Mouse (Mus musculus): ENCODE data around the gene Dkkl1. TPM values are rescaled to one million over a fixed set of nuclear protein-coding genes. Genes with fewer than 3 reads are reported as not detected.
A peak's percentile ranks its signal among the peaks of the same experiment; 100 is the strongest.

Gene Dkkl1
- polyA plus RNA-seq, 1 experiment from 2014 or later = 0.81 TPM

DNA sequence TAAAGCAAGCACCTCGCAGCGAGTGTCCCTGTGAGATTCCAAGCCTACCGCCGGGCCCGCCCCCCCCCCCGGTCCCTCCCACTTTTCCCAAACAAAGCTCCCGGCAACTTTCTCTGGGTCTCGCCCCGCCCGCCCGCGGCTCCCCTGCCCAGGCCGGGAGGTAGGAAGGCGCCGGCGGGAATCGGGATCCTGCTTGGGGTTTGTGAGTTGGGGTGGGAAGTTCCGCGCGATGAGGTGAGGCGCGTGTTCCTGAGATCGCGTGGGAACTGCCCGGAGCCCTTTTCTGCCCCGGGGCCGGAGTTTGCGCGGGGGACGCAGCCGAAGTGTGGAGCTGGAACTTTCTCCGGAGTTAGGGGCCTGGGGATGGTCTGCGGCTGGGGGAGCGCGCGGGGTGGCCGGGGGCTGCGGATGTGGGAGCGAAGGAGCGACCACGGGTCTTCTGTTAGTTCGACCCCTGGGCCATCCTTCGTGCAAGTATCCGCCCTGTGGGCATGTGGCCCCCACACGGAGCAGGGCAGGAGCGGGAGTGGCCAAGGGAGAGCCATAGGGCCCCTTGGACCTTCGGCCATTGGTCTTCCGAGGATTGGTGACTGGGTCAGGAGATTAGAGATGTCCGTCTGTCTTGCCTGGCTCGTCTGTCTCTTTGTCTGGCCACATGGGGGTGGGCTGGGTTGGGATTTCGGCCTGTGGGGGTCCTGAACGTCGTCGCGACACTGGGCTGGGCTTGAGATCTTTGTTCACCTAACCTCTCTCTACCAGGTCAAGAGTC is 3.9 kb upstream of the Dkkl1 start, which contains the start of gene Tead2:
Gene Tead2, plus strand, starts transcription at position 81 of the 769 bp plus-strand sequence.
- DNase-seq (ENCODE audit: low spot score, missing footprints) (peak; percentile 97), ATAC-seq (ENCODE audit: low FRiP score) (peak; percentile 75)
- H3K27me3 ChIP-seq (ENCODE audit: control insufficient read depth, insufficient read depth, low read length) = peaks cover 12% of the 10 kb centered on the region
- WGBS = under 1% methylated on average over 53 of the region's 55 CpGs
- peak within 1 kb of the TSS; percentile 100 for H3K9ac ChIP-seq (ENCODE audit: low read length)
- H3K9me3 ChIP-seq (ENCODE audit: control insufficient read depth, low read length) = no peaks in the 10 kb centered on the region
- peaks cover 19% of the 10 kb centered on the region for H3K36me3 ChIP-seq (ENCODE audit: control insufficient read depth, insufficient read depth, low read length)
- peak within 1 kb of the TSS; percentile 93 for H3K4me2 ChIP-seq
- H3K27ac ChIP-seq (ENCODE audit: low read depth, low read length) = peak within 1 kb of the TSS; percentile 96
- peaks cover 19% of the 10 kb centered on the region for H3K4me1 ChIP-seq (ENCODE audit: control insufficient read depth, insufficient read depth, low read length)
- peak within 1 kb of the TSS; percentile 85 for H3K4me3 ChIP-seq (ENCODE audit: low read depth, low read length)

DNA sequence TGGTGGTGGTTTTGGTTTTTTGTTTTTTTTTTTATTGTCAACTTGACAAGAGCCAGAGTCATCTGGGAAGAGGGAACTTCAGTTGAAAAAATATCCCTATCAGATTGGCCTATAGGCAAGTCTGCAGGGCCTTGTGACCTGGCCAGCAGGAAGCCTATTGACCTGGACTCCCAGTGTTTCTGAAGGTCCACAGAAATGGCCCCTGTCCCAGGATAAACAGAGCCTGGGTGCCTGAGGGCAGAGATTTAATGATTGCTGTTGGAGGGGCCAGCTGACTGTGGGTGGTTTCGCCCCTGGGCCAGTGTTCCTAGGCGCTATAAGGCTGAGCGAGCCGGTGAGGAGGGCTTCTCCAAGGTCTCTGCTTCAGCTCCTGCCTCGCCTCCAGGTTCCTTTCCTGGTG is 1.8 kb upstream of the Dkkl1 start:
- Histone ChIP-seq H3K4me1 (ENCODE audit: control insufficient read depth, insufficient read depth, low read length) (peaks cover 19% of the 10 kb centered on the region), H3K4me2 (no peak overlapping the region), H3K27me3 (ENCODE audit: control insufficient read depth, insufficient read depth, low read length) (peaks cover 12% of the 10 kb centered on the region), H3K36me3 (ENCODE audit: control insufficient read depth, insufficient read depth, low read length) (peaks cover 6% of the 10 kb centered on the region; the same call in 1 of the 2 replicates), H3K9ac (ENCODE audit: low read length) (no peak overlapping the region), H3K9me3 (ENCODE audit: control insufficient read depth, low read length) (no peaks in the 10 kb centered on the region), H3K27ac (ENCODE audit: low read depth, low read length) (no peak overlapping the region), H3K4me3 (ENCODE audit: low read depth, low read length) (no peak overlapping the region)
- ATAC-seq (ENCODE audit: low FRiP score) (no peak), DNase-seq (ENCODE audit: low spot score, missing footprints) (no peak)
- WGBS = 72% methylated on average over 5 of the region's 5 CpGs

DNA sequence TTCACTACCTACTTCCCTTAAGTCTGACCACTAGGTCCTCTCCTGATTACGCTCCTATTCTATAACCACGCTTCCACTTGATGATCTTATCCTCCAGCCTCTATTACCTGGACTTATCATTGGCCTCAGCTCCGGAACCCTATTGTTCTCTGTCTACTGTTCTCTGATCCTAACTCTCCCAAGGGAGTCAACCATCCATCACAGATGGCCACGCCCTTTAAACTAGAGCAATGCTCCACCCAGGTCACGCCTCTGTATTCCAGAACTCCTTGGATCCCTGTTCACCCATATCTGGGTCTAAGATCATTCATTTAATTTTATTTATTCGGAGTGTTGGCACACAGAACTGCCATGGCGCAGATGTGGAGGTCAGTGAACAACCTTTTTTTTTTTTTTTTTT is 409 bp upstream of the Dkkl1 start:
- no peak overlapping the region for H3K27ac ChIP-seq (ENCODE audit: low read depth, low read length)
- 74% methylated on average over 7 of the region's 7 CpGs for WGBS
- H3K27me3 ChIP-seq (ENCODE audit: control insufficient read depth, insufficient read depth, low read length) = peaks cover 12% of the 10 kb centered on the region
- H3K36me3 ChIP-seq (ENCODE audit: control insufficient read depth, insufficient read depth, low read length) = no peaks in the 10 kb centered on the region
- ATAC-seq (ENCODE audit: low FRiP score) (no peak), DNase-seq (ENCODE audit: low spot score, missing footprints) (no peak)
- H3K9ac ChIP-seq (ENCODE audit: low read length) = no peak overlapping the region
- H3K4me3 ChIP-seq (ENCODE audit: low read depth, low read length) = no peak overlapping the region
- peaks cover 4% of the 10 kb centered on the region; the same call in 1 of the 2 replicates for H3K9me3 ChIP-seq (ENCODE audit: control insufficient read depth, low read length)
- H3K4me1 ChIP-seq (ENCODE audit: control insufficient read depth, insufficient read depth, low read length) = peaks cover 7% of the 10 kb centered on the region
- H3K4me2 ChIP-seq = no peak overlapping the region

DNA sequence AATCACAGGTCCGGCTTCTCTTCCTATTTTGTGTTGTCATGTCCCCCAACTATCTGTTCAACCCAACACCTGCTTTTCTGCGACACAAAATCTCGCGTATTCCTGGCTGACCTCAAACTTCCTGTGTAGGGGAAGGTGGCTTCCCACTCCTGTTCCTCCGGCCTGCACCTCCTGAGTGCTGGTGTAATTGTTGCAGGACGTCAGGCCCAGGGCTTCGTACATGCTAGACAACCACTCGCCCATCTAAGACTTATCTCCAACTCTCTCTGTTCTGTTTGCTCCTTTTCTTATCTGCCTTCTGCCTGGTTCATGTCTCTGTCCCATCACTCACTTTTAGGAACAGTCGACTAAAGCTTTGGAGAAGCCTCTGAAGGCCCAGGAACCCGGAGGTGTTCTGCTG is 877 bp downstream of the Dkkl1 start:
- ATAC-seq (ENCODE audit: low FRiP score) (no peak), DNase-seq (ENCODE audit: low spot score, missing footprints) (no peak)
- Histone ChIP-seq H3K4me3 (ENCODE audit: low read depth, low read length) (no peak overlapping the region), H3K27ac (ENCODE audit: low read depth, low read length) (no peak overlapping the region), H3K9ac (ENCODE audit: low read length) (no peak overlapping the region), H3K9me3 (ENCODE audit: control insufficient read depth, low read length) (peaks cover 4% of the 10 kb centered on the region; the same call in 1 of the 2 replicates), H3K27me3 (ENCODE audit: control insufficient read depth, insufficient read depth, low read length) (peaks cover 12% of the 10 kb centered on the region), H3K4me1 (ENCODE audit: control insufficient read depth, insufficient read depth, low read length) (no peaks in the 10 kb centered on the region), H3K4me2 (no peak overlapping the region), H3K36me3 (ENCODE audit: control insufficient read depth, insufficient read depth, low read length) (no peaks in the 10 kb centered on the region)
- 82% methylated on average over 10 of the region's 10 CpGs for WGBS

DNA sequence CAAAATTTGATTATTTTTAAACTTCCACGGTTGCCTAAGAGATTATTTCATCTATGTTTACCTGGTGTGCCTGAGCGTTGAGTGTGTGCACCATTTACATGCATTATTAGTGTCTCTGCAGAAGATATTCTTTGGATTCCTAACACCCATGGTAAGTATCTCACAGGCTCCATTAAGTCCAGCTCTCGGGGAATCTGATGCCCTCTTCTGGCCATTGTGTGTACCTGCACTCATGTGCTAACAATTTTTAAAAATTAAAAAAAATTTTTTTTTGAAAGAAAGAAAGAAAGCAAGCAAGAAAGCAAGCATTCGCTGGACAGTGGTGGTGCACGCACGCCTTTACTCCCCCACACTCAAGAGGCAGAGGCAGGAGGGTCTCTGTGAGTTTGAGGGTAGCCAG is 3.7 kb downstream of the Dkkl1 start:
- Histone ChIP-seq H3K4me3 (ENCODE audit: low read depth, low read length) (no peak overlapping the region), H3K27me3 (ENCODE audit: control insufficient read depth, insufficient read depth, low read length) (peaks cover 12% of the 10 kb centered on the region), H3K9me3 (ENCODE audit: control insufficient read depth, low read length) (peaks cover 4% of the 10 kb centered on the region; the same call in 1 of the 2 replicates), H3K36me3 (ENCODE audit: control insufficient read depth, insufficient read depth, low read length) (no peaks in the 10 kb centered on the region), H3K4me2 (no peak overlapping the region), H3K4me1 (ENCODE audit: control insufficient read depth, insufficient read depth, low read length) (no peaks in the 10 kb centered on the region), H3K9ac (ENCODE audit: low read length) (no peak overlapping the region), H3K27ac (ENCODE audit: low read depth, low read length) (no peak overlapping the region)
- WGBS = 80% methylated on average over 6 of the region's 6 CpGs
- ATAC-seq (ENCODE audit: low FRiP score) = no peak
- DNase-seq (ENCODE audit: low spot score, missing footprints) = no peak

DNA sequence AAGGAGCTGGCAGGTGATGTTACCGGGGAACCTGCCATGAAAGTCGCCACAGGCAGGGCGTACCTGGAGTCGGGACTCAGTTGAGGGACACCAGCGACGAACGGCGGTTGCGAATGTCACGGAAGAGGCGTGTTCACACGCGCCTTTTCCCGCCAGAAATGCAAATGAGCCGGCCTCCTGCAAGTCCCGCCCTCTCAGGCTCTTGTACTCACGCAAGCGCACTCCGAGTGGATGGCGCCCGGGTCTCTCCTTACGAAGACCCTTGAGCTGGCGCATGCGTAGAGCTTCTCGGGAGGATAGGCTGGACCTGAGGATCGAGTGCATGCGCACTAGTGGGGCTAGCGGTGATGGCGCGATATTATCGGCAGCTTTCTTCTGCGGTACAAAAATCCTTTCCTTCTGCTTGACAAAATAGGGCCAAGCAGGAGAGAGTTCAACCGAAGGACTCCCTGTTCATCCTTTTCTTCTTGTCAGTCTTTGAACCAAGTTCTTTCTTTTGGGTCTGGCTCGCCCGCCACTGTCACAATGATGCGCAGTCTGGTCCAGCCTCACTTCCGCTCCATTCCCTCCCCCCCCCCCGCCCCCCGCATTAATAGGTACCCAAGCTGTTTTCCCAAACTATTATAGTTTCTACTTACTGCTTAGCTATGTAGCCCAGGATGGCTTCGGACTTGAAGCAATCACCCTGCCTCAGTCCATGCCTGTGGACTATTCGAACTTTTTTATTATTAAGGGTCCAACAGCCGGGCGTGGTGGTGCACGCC is 7.4 kb downstream of the Dkkl1 start, which contains the start of gene Ccdc155:
Gene Ccdc155, minus strand, starts transcription at position 513 of the 764 bp plus-strand sequence.
- no peaks in the 10 kb centered on the region for H3K4me1 ChIP-seq (ENCODE audit: control insufficient read depth, insufficient read depth, low read length)
- ATAC-seq (ENCODE audit: low FRiP score) = peak; percentile 98
- H3K9me3 ChIP-seq (ENCODE audit: control insufficient read depth, low read length) = peaks cover 4% of the 10 kb centered on the region; the same call in 1 of the 2 replicates
- H3K36me3 ChIP-seq (ENCODE audit: control insufficient read depth, insufficient read depth, low read length) = no peaks in the 10 kb centered on the region
- peak within 1 kb of the TSS; percentile 34 for H3K4me2 ChIP-seq
- no peak within 1 kb of the TSS for H3K27ac ChIP-seq (ENCODE audit: low read depth, low read length)
- peak; percentile 99 for DNase-seq (ENCODE audit: low spot score, missing footprints)
- peak within 1 kb of the TSS; percentile 49 for H3K9ac ChIP-seq (ENCODE audit: low read length)
- no peaks in the 10 kb centered on the region for H3K27me3 ChIP-seq (ENCODE audit: control insufficient read depth, insufficient read depth, low read length)
- 9% methylated on average over 44 of the region's 44 CpGs for WGBS
- peak within 1 kb of the TSS; percentile 28 for H3K4me3 ChIP-seq (ENCODE audit: low read depth, low read length)

DNA sequence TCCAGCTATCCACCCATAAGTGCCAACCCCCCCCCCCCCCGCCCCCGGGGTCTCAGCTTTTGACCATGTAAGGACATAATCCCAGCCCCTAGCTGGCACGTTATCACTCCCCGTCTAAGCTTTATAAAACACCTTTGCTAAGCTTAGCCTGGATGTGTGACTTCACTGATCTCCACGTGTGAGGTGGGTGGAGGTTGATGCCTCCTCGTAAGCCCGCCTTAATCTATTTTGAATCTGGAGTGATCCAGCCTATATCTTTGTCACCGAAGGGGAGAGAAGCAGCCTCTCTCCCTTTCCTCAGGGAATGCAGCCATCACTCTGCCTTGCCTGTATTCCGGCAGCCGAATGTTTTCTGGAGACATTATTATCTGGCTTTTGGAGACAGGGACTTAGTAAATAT is 9.3 kb downstream of the Dkkl1 start:
- H3K9me3 ChIP-seq (ENCODE audit: control insufficient read depth, low read length) = no peaks in the 10 kb centered on the region
- DNase-seq (ENCODE audit: low spot score, missing footprints) (no peak), ATAC-seq (ENCODE audit: low FRiP score) (no peak)
- H3K4me1 ChIP-seq (ENCODE audit: control insufficient read depth, insufficient read depth, low read length) = no peaks in the 10 kb centered on the region
- H3K27ac ChIP-seq (ENCODE audit: low read depth, low read length) = no peak overlapping the region
- H3K4me3 ChIP-seq (ENCODE audit: low read depth, low read length) = no peak overlapping the region
- 63% methylated on average over 10 of the region's 10 CpGs for WGBS
- H3K27me3 ChIP-seq (ENCODE audit: control insufficient read depth, insufficient read depth, low read length) = no peaks in the 10 kb centered on the region
- H3K36me3 ChIP-seq (ENCODE audit: control insufficient read depth, insufficient read depth, low read length) = no peaks in the 10 kb centered on the region
- no peak overlapping the region for H3K9ac ChIP-seq (ENCODE audit: low read length)
- no peak overlapping the region for H3K4me2 ChIP-seq

DNA sequence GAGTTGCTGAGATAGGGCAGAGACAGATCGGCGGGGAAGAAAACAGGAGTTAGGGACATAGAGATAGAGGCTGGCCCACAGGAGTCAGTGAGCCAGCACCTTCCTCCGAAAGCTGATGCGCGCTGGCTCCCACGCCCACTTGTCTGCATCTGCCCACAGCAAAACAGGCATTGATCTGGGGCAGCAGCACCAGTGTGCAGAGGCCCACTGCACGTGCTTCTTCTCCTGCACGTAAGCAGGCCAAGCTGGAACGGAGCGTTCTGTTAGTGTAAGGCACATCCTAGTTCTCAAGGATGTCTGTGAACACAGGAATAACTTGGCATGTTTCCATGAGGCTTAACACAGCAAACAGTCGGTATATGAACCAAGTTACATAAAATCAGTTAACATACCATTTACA is 13.0 kb downstream of the Dkkl1 start:
- H3K4me3 ChIP-seq (ENCODE audit: low read depth, low read length) = no peak overlapping the region
- no peak for ATAC-seq (ENCODE audit: low FRiP score)
- no peak overlapping the region for H3K4me2 ChIP-seq
- H3K9me3 ChIP-seq (ENCODE audit: control insufficient read depth, low read length) = no peaks in the 10 kb centered on the region
- H3K4me1 ChIP-seq (ENCODE audit: control insufficient read depth, insufficient read depth, low read length) = no peaks in the 10 kb centered on the region
- no peak overlapping the region for H3K9ac ChIP-seq (ENCODE audit: low read length)
- H3K27ac ChIP-seq (ENCODE audit: low read depth, low read length) = no peak overlapping the region
- H3K27me3 ChIP-seq (ENCODE audit: control insufficient read depth, insufficient read depth, low read length) = no peaks in the 10 kb centered on the region
- WGBS = 86% methylated on average over 11 of the region's 11 CpGs
- DNase-seq (ENCODE audit: low spot score, missing footprints) = no peak
- H3K36me3 ChIP-seq (ENCODE audit: control insufficient read depth, insufficient read depth, low read length) = no peaks in the 10 kb centered on the region

DNA sequence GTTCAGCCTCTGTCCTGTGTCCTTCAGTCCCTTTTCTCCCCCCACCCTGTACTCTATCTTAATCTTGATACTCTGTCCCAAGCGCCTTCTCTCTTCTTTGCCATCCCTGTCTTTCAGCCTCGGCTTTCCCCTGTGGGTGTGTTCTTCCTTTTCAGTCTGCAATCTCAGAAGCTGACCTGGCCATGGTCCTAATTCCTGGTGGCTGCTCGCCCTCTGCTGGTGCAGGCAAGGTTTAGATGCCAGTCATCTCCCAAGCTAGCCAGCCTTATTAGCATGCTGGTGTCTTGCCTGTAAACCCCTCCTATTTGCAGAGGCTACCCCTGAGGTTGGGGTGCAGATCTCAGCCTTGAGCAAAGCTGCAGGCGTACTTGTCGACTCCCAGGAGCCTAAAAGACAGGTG is 13.5 kb downstream of the Dkkl1 start:
- Histone ChIP-seq H3K9ac (ENCODE audit: low read length) (no peak overlapping the region), H3K4me1 (ENCODE audit: control insufficient read depth, insufficient read depth, low read length) (no peaks in the 10 kb centered on the region), H3K36me3 (ENCODE audit: control insufficient read depth, insufficient read depth, low read length) (no peaks in the 10 kb centered on the region), H3K4me2 (no peak overlapping the region), H3K27ac (ENCODE audit: low read depth, low read length) (no peak overlapping the region), H3K27me3 (ENCODE audit: control insufficient read depth, insufficient read depth, low read length) (no peaks in the 10 kb centered on the region), H3K4me3 (ENCODE audit: low read depth, low read length) (no peak overlapping the region), H3K9me3 (ENCODE audit: control insufficient read depth, low read length) (no peaks in the 10 kb centered on the region)
- no peak for DNase-seq (ENCODE audit: low spot score, missing footprints)
- whole genome bisulfite sequencing = 12% methylated on average over 5 of the region's 5 CpGs
- peak; percentile 73; the same call in 1 of the 2 replicates for ATAC-seq (ENCODE audit: low FRiP score)

Data from midbrain, embryonic 11.5 days (tissue).